Mouse (Mus musculus) embryo, embryonic 10 days (tissue): ENCODE data around the gene Spint4.
A peak's percentile ranks its signal among the peaks of the same experiment; 100 is the strongest.
"Not testable (repeated sequence)": the region's sequence is repeated elsewhere in the genome, so short reads cannot be mapped to it uniquely, and the experiment has no call there.

Experiments used
- DNase-seq: peaks from one replicate; pipeline ENCODE4 v3.0.0-alpha.2; 2015; ENCODE audit warnings: low spot score

Spint4 gene

GRCm38 (mm10) chr2:164698201-164698600 is at the start of gene Spint4:
TSS of gene Spint4 (plus strand) at chr2:164698501.
- DNase-seq = no peak

- DNase-seq = peak; percentile 70
Observed at GRCm38 (mm10) chr2:164655858-164656257, 42.4 kb upstream of the Spint4 start, which contains the start of gene Wfdc10. TSS of gene Wfdc10 (plus strand) at chr2:164656046.

GRCm38 (mm10) chr2:164656483-164656882 is 41.8 kb upstream of the Spint4 start, which contains the start of gene Wfdc9:
TSS of gene Wfdc9 (minus strand) at chr2:164656583.
- no peak for DNase-seq

GRCm38 (mm10) chr2:164664851-164665250 is 33.5 kb upstream of the Spint4 start:
- DNase-seq = no peak

- no peak for DNase-seq
Observed at GRCm38 (mm10) chr2:164670261-164670660, 28.0 kb upstream of the Spint4 start.

- no peak for DNase-seq
Observed at GRCm38 (mm10) chr2:164670938-164671337, 27.4 kb upstream of the Spint4 start.

- no peak for DNase-seq
Observed at GRCm38 (mm10) chr2:164673987-164674386, 24.3 kb upstream of the Spint4 start, which contains the start of gene Wfdc11. TSS of gene Wfdc11 (minus strand) at chr2:164674087.

GRCm38 (mm10) chr2:164676103-164676502 is 22.2 kb upstream of the Spint4 start:
- no peak for DNase-seq

- DNase-seq = no peak
Observed at GRCm38 (mm10) chr2:164676916-164677685, 21.2 kb upstream of the Spint4 start.

- DNase-seq = peak; percentile 84
Observed at GRCm38 (mm10) chr2:164678848-164679625, 19.3 kb upstream of the Spint4 start.

GRCm38 (mm10) chr2:164679906-164680305 is 18.4 kb upstream of the Spint4 start:
- peak; percentile 64 for DNase-seq

- DNase-seq = no peak
Observed at GRCm38 (mm10) chr2:164684807-164685206, 13.5 kb upstream of the Spint4 start, which contains the start of gene Wfdc13. TSS of gene Wfdc13 (plus strand) at chr2:164685107.

GRCm38 (mm10) chr2:164700959-164701358 is 2.7 kb downstream of the Spint4 start:
- no peak for DNase-seq

- no peak for DNase-seq
Observed at GRCm38 (mm10) chr2:164701761-164702160, 3.5 kb downstream of the Spint4 start.

- DNase-seq = no peak
Observed at GRCm38 (mm10) chr2:164704235-164704634, 5.9 kb downstream of the Spint4 start.

- DNase-seq = no peak
Observed at GRCm38 (mm10) chr2:164705328-164705727, 7.0 kb downstream of the Spint4 start.

- DNase-seq = no peak
Observed at GRCm38 (mm10) chr2:164705991-164706390, 7.7 kb downstream of the Spint4 start.

- DNase-seq = no peak
Observed at GRCm38 (mm10) chr2:164715005-164715404, 16.7 kb downstream of the Spint4 start, which contains the start of gene Spint5. TSS of gene Spint5 (plus strand) at chr2:164715305.

GRCm38 (mm10) chr2:164716194-164716786 is 18.0 kb downstream of the Spint4 start:
- DNase-seq = not testable (repeated sequence)

- no peak for DNase-seq
Observed at GRCm38 (mm10) chr2:164723276-164723675, 25.0 kb downstream of the Spint4 start.

- peak; percentile 84 for DNase-seq
Observed at GRCm38 (mm10) chr2:164725895-164726619, 27.8 kb downstream of the Spint4 start.

GRCm38 (mm10) chr2:164731719-164732118 is 33.4 kb downstream of the Spint4 start:
- no peak for DNase-seq
